Mouse (Mus musculus) myocyte (in vitro differentiated cells): ENCODE results near the gene Gm37240.

ENCODE experiments used
- CEBPB ChIP-seq: IDR thresholded peaks from 2 replicates; pipeline ENCODE4 v1.6.1; 2011; ENCODE audit warnings: mild to moderate bottlenecking, moderate library complexity; ENCODE audit not compliant: poor library complexity, insufficient read depth, severe bottlenecking
- E2F4 ChIP-seq: IDR thresholded peaks from one replicate; pipeline ENCODE4 v1.6.1; 2011; ENCODE audit warnings: mild to moderate bottlenecking, control low read depth, moderate library complexity; ENCODE audit not compliant: insufficient read depth
- MAX ChIP-seq: IDR thresholded peaks from one replicate; pipeline ENCODE4 v1.6.1; 2011; ENCODE audit warnings: low read depth, mild to moderate bottlenecking, control low read depth
- MYOD1 ChIP-seq, 3 experiments: IDR thresholded peaks; one replicate each; pipeline ENCODE4 v1.6.1; 2011; ENCODE audit warnings: control low read depth in 2 of 3, low read depth in 2 of 3, mild to moderate bottlenecking in 2 of 3, moderate library complexity in 1 of 3; ENCODE audit not compliant: insufficient read length in 2 of 3, control insufficient read depth in 1 of 3
- MYOG ChIP-seq, 3 experiments: IDR thresholded peaks; one replicate each; pipeline ENCODE4 v1.6.1; 2011; ENCODE audit warnings: control low read depth in 2 of 3, low read depth in 2 of 3, mild to moderate bottlenecking in 2 of 3; ENCODE audit not compliant: insufficient read length in 2 of 3, control insufficient read depth in 1 of 3, insufficient read depth in 1 of 3
- POLR2A ChIP-seq: IDR thresholded peaks from one replicate; pipeline ENCODE4 v1.6.1; 2011; ENCODE audit warnings: low read depth, mild to moderate bottlenecking, control low read depth, moderate library complexity; ENCODE audit not compliant: insufficient read length
- POLR2AphosphoS2 ChIP-seq: IDR thresholded peaks from one replicate; pipeline ENCODE4 v1.6.1; 2011; ENCODE audit warnings: low read depth, control low read depth; ENCODE audit not compliant: insufficient read length
- REST ChIP-seq: IDR thresholded peaks from one replicate; pipeline ENCODE4 v1.6.1; 2011; ENCODE audit warnings: mild to moderate bottlenecking, control low read depth, moderate library complexity; ENCODE audit not compliant: insufficient read depth, insufficient read length
- SRF ChIP-seq: IDR thresholded peaks from one replicate; pipeline ENCODE4 v1.6.1; 2011; ENCODE audit warnings: low read depth; ENCODE audit not compliant: control insufficient read depth, insufficient read length
- TCF12 ChIP-seq: IDR thresholded peaks from one replicate; pipeline ENCODE4 v1.6.1; 2011; ENCODE audit warnings: mild to moderate bottlenecking, control low read depth; ENCODE audit not compliant: poor library complexity, insufficient read depth, severe bottlenecking
- USF1 ChIP-seq: IDR thresholded peaks from one replicate; pipeline ENCODE4 v1.6.1; 2011; ENCODE audit warnings: low read depth, mild to moderate bottlenecking, control low read depth, moderate library complexity

- TF ChIP-seq USF1, result no peak
- no peak for TF ChIP-seq REST
- TF ChIP-seq POLR2A, result no peak
- TF ChIP-seq SRF, result no peak
- TF ChIP-seq E2F4, result no peak
- no peak for TF ChIP-seq MAX
- TF ChIP-seq MYOD1 (IDR thresholded peaks at IDR 0.05; ENCODE audit: control insufficient read depth in 1 of 3, insufficient read length in 2 of 3, low read depth in 2 of 3), result no peak
- TF ChIP-seq POLR2AphosphoS2, result no peak
- TF ChIP-seq TCF12, result no peak
- TF ChIP-seq CEBPB, result no peak
- no peak for TF ChIP-seq MYOG (IDR thresholded peaks at IDR 0.05; ENCODE audit: control insufficient read depth in 1 of 3, insufficient read depth in 1 of 3, insufficient read length in 2 of 3, low read depth in 2 of 3)
Measured at GRCm38 (mm10) chr3:84865684-84866083, 1021.6 kb downstream of the Gm37240 start.
